Mouse (Mus musculus) heart, adult 2 months (tissue): ENCODE results near the gene Atox1. TPM values are rescaled to one million over a fixed set of nuclear protein-coding genes. Genes with fewer than 3 reads are reported as not detected.

Experiments used
- DNase-seq, 2 experiments: peaks; one replicate each; pipeline ENCODE4 v3.0.0; 2021
- H3K27ac ChIP-seq: fragments of 200-600 bp; 2 replicates; pipeline ENCODE4 v1.8.1; 2022
- H3K27me3 ChIP-seq: fragments of 200-500 bp; 2 replicates; pipeline ENCODE4 v1.6.1; 2012; ENCODE audit warnings: mild to moderate bottlenecking, low read length, inconsistent platforms, mixed read lengths; ENCODE audit not compliant: control insufficient read depth, insufficient read depth
- H3K36me3 ChIP-seq: fragments of 200-500 bp; 2 replicates; pipeline ENCODE4 v1.6.1; 2012; ENCODE audit warnings: low read length, inconsistent platforms; ENCODE audit not compliant: control insufficient read depth, insufficient read depth
- H3K4me1 ChIP-seq: fragments of 200-500 bp; 2 replicates; pipeline ENCODE4 v1.6.1; 2011; ENCODE audit warnings: low read length; ENCODE audit not compliant: control insufficient read depth, insufficient read depth
- H3K4me3 ChIP-seq: fragments of 200-600 bp; 2 replicates; pipeline ENCODE4 v1.8.1; 2022
- H3K79me2 ChIP-seq: fragments of 200-500 bp; replicated peaks from 2 replicates; pipeline ENCODE4 v1.6.1; 2012; ENCODE audit warnings: mild to moderate bottlenecking, inconsistent platforms, low read length, moderate library complexity, mixed read lengths; ENCODE audit not compliant: control insufficient read depth, insufficient read depth
- H3K9ac ChIP-seq: fragments of 200-500 bp; 2 replicates; pipeline ENCODE4 v1.6.1; 2012; ENCODE audit warnings: low read depth, mild to moderate bottlenecking, control low read depth, inconsistent platforms, low read length, mixed read lengths
- CTCF ChIP-seq: fragments of 200-600 bp; IDR thresholded peaks from 2 replicates; pipeline ENCODE4 v1.8.1; 2022; ENCODE audit warnings: antibody characterized with exemption, mild to moderate bottlenecking, moderate library complexity
- EP300 ChIP-seq: fragments of 200-500 bp; IDR thresholded peaks from 2 replicates; pipeline ENCODE4 v1.6.1; 2011; ENCODE audit warnings: low read depth, low read length, control low read depth; ENCODE audit not compliant: insufficient read depth
- POLR2A ChIP-seq: fragments of 200-500 bp; IDR thresholded peaks from 2 replicates; pipeline ENCODE4 v1.6.1; 2011; ENCODE audit warnings: mild to moderate bottlenecking, low read depth, low read length, control low read depth; ENCODE audit not compliant: insufficient read depth
- WGBS: fragments of 180-500 bp; shearing (Covaris S2); methylation state at CpG from one replicate; pipeline ENCODE4 v1.1.7; 2018; 5-methylcytosine and 5-hydroxymethylcytosine counted together
- intact Hi-C: fragments of 180-260 bp; cut with DNase I; formaldehyde crosslinking; loops from one replicate; pipeline ENCODE4 v1.15.1; 2025
- microRNA-seq, 2 experiments: library from miRNA; unstranded; fragments of <30 nt; microRNA quantifications; one replicate each; pipeline ENCODE4 v1.2.0; 2021
- polyA plus RNA-seq: library from polyadenylated mRNA; depleted of rRNA; stranded (reverse); fragments of >200 nt; gene quantifications from 2 replicates; pipeline ENCODE4 v1.2.3, GENCODE M21; 2012; rRNA removed
- total RNA-seq, 2 experiments: library from RNA; stranded (reverse); gene quantifications; 2 replicates each; pipeline ENCODE4 v1.2.3; 2021

Gene Atox1
- total and polyA plus RNA-seq, 3 experiments: 98.6 to 204 (median 112) TPM

DNA sequence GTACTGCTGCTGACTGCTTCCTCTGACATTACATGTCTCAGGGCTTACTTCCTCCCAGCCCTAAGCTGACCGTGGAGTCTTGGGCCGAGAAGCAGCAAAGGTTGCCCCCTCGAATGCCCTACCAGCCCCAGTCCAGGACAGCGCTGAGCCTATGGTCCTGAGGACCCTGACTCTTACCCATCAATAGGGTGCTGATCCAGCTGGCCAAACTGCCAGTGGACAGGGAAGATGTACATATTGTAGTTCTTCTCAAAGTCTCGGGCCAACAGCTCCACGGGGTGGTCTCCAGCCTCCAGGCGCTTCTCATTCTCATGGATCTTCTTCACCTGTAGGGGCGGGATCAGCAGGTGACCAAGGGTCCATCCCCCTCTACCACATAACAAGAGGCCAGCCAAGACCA is 62.7 kb downstream of the Atox1 start:
- H3K36me3 ChIP-seq: peaks cover 38% of the 10 kb centered on the region
- no peaks in the 10 kb centered on the region for H3K79me2 ChIP-seq
- WGBS: 82% methylated on average over 8 of the region's 8 CpGs
- intact Hi-C loops: no loop called here
- peak overlapping the region; percentile 80 for H3K27ac ChIP-seq
- H3K4me1 ChIP-seq: peaks cover 19% of the 10 kb centered on the region
- no peak for DNase-seq
- TF ChIP-seq CTCF: no peak
- no peak for TF ChIP-seq EP300
- no peak for TF ChIP-seq POLR2A
- no peaks in the 10 kb centered on the region for H3K27me3 ChIP-seq
- H3K9ac ChIP-seq: peak overlapping the region; percentile 35; the same call in 1 of the 2 replicates
- no peak overlapping the region for H3K4me3 ChIP-seq

DNA sequence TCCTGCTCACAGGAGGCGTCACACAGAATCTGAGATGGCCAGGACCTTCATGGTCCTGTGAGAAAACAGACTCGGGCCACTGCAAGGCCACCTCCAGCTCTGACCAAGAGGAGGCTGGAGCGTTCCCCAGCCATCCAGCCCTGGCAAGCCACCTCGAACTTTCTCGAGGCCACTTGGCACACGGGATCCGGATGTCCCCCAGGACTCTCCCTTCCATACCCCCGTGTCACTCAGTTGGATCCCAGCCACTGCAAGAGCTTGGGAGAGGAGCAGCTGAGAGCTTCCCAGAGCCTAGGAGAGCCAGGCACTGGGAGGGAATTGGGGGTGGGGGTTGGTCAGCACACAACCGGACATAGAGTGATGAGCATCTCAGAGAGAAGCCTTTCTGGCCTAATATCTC is 63.6 kb downstream of the Atox1 start:
- H3K4me1 ChIP-seq: peaks cover 20% of the 10 kb centered on the region
- H3K4me3 ChIP-seq: no peak overlapping the region
- 10% methylated on average over 9 of the region's 9 CpGs for WGBS
- peak overlapping the region; percentile 29; the same call in 1 of the 2 replicates for H3K9ac ChIP-seq
- intact Hi-C loops: loop anchor here (1.0 kb wide), 1 partner anchor 22 kb away; no protein-coding TSS in a partner anchor
- H3K79me2 ChIP-seq: no peaks in the 10 kb centered on the region
- peak; percentile 70 to 79 for DNase-seq
- peaks cover 29% of the 10 kb centered on the region for H3K36me3 ChIP-seq
- no peaks in the 10 kb centered on the region for H3K27me3 ChIP-seq
- peak overlapping the region; percentile 80 for H3K27ac ChIP-seq
- no peak for TF ChIP-seq CTCF
- TF ChIP-seq EP300: peak; percentile 18; the same call in 1 of the 2 replicates

DNA sequence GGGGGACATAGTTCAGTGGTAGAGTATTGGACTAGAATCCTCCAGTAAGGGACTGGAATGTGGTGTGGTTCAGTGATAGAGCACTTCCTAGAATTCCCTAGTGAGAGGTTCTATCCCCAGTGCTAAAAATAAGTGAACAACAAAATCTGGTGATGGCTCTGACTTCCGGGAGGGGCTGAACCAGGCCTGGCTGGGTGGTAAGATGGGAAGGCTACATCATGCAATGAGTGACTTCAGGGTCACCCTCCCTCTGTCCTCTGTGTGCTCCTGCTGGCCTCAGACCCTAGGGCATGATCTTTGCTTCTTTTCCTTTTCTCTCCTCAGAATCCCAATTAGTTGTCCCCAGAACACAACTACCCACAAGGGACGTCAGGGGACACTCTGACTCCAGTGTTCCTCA is 64.0 kb downstream of the Atox1 start:
- Histone ChIP-seq H3K36me3 (peaks cover 29% of the 10 kb centered on the region), H3K9ac (no peak overlapping the region), H3K4me1 (peaks cover 20% of the 10 kb centered on the region), H3K79me2 (no peaks in the 10 kb centered on the region), H3K27me3 (no peaks in the 10 kb centered on the region), H3K27ac (peak overlapping the region; percentile 80), H3K4me3 (no peak overlapping the region)
- intact Hi-C loops: loop anchor here (1.0 kb wide), 1 partner anchor 22 kb away; no protein-coding TSS in a partner anchor
- TF ChIP-seq EP300: no peak
- TF ChIP-seq CTCF: peak; percentile 46
- TF ChIP-seq POLR2A: no peak
- WGBS: 9% methylated on average over 2 of the region's 2 CpGs
- no peak for DNase-seq

Small RNA genes lying within 50 kb of the gene (microRNA-seq; reads per million reads assigned to microRNA genes)
- 0 reads per million in 2 experiments for gene Mir7652

Other genes with a start within 250 kb of the Atox1 start
- under 1 TPM; 0.03 to 0.09 TPM for gene Fat2, start 124.7 kb downstream of the Atox1 start, total RNA-seq
- gene Fat2, start 124.7 kb downstream of the Atox1 start, polyA plus RNA-seq: 0.09 and 0.14 TPM in 2 replicates
- 100 to 1,000 TPM; 320 to 420 TPM for gene Sparc, start 38.1 kb downstream of the Atox1 start, total RNA-seq
- 666 and 876 TPM in 2 replicates for gene Sparc, start 38.1 kb downstream of the Atox1 start, polyA plus RNA-seq
- gene G3bp1, start 8.4 kb upstream of the Atox1 start, total RNA-seq: 10 to 100 TPM; 40.0 to 41.3 TPM
- gene G3bp1, start 8.4 kb upstream of the Atox1 start, polyA plus RNA-seq: 22.0 and 31.6 TPM in 2 replicates
- gene Glra1, start 147.0 kb upstream of the Atox1 start, total RNA-seq: not detected
- gene Glra1, start 147.0 kb upstream of the Atox1 start, polyA plus RNA-seq: not detected in 2 replicates